Mouse (Mus musculus) urinary bladder, postnatal 25 days (tissue): Measurements from ENCODE around the gene Zbtb48.

Experiments used
- DNase-seq: peaks from one replicate; pipeline ENCODE4 v3.0.0; 2022; ENCODE audit warnings: low spot score

Gene Zbtb48

DNA sequence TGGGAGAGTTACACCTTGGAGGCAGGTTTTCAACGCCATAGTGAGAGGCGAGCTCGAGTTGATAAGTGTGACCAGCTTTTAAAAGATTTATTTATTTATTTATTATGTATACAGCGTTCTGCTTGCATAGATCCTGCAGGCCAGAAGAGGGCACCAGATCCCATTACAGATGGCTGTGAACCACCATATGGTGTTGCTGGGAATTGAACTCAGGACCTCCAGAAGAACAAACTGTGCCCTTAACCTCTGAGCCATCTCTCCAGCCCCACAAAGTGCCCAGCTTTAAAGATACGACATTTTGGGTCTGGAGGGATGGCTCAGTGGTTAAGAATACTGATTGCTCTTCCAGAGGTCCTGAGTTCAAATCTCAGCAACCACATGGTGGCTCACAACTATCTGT lies 1.6 kb upstream of the Zbtb48 start:
- DNase-seq: no peak

DNA sequence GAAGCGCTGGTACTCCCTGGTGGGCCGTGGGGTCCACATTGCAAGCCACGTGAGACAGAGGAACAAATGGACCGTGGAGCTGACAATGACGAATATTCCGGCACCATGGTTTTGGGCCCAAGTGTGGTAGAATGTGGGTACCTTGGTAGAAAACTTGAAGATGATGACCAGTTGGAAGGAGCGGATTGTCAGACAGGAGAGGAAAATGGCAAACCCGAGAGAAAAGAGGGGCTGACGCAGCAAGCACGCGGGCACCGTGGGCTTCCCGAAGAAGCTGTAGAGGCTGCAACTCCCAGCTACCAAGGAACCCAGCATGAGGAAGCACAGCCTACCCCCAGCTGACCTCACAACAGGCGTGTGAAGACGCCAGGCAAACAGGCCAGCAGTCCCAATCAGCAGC lies 985 bp upstream of the Zbtb48 start:
- DNase-seq: no peak

DNA sequence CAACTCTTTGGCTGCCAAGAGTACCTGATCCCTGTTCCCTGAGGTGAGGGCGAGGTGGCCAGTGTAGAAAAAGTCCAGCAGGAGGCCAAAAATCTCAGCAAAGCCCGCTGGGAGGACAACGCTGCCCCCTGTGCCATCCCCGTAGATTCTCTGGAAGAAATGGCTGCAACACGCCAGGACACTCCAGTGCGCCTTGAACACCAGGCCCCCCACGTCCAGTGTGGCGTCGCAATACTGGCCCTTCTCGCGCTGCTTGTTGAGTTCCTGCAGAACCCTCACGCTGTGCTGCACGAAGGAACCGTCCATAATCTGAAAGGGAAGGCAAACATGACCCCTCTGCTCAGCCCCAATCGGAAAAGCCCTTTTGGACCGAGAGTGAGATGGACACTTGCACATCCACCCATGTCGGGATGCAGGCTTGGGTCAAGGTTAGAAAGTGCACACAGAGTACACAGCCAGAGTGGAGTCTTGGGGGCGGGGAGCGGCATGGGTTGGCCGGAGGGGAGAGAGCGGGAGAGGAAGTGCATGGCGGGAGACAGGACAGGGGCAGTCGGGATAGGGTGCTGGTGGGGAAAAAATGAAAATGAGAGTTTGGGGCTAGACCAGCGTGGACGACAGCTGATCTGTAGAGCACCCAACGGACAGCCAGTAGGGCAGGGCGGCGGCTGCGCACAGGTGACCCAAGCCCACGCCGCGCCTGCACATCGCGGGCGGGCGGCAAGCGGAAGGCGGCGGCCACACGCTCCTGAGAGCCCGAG lies 541 bp downstream of the Zbtb48 start:
- no peak for DNase-seq

DNA sequence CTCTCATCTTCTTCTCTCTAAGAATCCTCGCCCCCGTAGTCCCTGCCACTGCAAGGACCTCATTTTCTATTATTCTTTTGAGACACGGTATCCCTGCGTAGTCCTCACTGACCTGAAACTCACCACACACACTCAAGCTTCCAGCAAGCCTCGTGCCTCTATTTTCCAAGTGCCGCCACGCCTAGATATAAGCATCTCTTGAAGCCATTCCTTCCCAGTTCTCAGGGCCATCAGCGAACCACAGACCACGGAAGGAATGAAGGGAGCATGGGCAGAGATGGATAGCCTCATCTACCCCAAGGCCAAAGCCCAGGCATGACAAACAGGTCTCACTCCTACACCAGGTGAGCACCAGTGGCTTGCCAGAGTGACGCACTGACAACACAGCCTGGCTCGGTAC lies 2.9 kb downstream of the Zbtb48 start:
- no peak for DNase-seq

DNA sequence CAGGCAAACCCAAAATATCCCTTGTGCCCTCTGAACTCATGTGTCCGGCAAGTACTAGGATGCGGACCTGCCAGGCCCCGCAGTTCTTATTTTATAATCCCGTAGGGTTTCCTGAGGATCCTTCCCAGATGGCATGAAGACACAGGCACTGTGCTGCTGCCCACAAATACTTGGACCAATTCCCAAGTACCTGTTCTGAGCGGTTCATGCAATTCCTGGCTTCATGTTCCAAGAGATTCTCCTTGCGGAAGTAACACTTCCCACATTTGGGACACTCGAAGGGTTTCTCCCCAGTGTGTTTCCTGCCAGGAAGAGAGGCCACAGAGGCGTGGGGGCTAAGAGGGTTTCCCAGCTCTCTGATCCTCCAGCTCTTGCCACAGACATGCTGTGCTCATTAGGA lies 5.0 kb downstream of the Zbtb48 start:
- no peak for DNase-seq

DNA sequence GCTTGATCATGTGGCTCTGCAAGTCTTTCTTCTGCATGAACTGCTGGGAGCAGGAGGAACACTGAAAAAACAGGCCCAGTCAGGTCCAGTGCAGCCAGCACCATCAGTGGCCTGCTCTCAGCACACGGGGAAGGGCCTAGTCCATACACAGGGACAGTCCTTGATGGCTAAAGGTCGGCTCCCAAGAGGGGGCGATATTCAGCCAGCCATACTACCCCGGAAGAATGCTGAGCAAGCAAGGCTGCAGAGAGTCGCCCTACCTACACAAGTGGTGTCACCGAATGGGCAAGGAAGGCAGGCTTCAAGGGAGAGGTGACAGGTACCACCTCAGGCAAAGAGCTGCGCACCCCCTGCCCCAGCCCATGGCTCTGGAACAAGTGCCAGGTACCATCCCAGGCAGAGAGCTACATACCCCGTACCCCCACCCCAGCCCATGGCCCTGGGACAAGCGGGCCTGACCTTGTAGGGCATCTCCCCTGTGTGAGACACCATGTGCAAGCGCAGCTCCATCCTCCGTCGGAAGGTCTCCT lies 5.8 kb downstream of the Zbtb48 start:
- DNase-seq: no peak

DNA sequence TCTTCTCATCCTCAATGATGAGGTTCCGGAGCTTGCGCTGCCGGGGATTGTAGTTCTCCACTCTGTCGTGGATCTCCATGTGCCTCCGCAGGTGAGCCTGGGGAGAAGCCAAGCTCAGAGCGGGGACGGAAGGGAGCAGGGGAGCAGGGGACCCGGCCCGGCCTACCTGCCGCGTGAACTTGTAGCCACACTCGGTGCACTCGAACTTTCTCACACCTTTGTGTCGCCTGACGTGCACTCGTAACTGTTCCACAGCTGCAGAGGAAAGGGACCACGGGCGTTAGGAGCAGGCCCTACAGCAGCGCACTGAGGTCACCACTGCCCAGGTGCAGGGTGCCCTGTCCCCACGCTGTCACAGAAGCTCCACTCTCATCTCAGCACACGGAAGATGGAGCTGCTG lies 7.4 kb downstream of the Zbtb48 start:
- DNase-seq: no peak

DNA sequence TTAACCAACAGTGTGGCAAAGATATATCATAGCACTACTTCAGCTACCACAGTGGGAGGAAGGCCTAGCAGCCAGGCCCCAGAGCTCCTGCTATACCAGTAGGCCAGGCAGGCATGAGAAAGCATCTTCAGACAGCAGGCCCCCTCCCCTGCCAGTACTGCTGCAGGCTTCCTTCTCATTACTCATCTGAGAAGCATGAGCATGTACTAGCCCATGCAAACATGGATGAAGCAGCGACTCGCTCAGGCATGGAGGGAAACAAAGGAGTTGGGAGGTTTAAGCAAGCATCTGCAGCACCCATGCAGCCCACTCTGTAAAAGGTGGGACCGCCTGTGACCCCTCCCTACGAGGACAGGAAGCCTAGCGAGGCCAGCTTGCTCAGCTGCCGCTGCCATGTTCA lies 8.4 kb downstream of the Zbtb48 start:
- DNase-seq: no peak

DNA sequence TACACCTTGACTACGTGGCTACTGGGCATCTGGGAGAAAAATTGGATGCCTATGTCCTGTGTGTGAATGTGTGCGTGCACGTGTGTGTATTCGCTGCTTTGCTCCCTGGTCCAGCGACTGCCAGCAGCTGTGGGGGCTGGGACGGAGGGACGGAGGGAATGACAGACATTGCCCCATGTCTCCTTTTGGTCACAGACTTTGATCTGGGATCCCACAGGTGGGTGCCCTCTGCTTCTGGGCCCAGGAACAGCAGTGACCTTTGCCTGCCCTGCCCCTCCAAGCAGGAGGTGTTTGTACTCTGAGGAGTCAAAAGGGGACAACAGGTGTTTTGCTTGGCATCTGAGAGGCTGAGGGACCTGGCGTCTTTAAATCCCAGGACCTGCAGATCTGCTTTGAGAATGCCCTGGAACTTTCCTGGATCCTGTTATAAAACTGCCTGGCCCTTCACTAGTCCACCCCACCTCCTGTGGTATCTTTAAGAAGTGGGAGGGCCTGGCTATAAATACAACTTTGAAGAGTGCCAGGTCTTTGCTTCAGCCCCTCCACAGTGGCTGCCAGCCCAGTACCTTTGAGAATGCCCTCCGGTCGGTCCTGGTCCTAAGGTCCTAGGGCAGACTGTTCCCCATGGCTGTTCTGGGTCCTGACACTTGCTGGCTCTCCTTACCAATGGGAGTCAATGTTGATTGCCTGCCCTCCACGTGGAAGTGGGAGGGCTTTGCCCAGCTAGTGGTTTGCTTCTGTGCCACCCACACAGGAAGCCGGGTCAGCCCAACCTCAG lies 14.2 kb downstream of the Zbtb48 start:
- DNase-seq: no peak

DNA sequence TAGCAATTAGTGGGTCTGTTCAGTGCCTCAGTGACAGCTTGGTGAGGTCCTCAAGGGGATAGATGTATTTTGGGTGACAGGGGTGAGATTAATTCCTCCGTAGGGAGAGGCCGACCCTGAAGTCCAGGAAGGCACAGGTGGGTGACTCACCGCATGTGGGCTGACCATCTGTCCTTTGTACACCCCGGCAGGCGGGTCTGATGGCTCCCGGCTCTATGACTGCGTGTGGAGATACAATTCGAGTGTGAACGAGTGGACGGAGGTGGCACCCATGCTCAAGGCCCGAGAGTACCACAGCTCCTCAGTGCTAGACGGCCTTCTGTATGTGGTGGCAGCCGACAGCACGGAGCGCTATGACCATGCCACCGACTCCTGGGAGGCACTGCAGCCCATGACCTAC lies 15.4 kb downstream of the Zbtb48 start:
- DNase-seq: no peak

DNA sequence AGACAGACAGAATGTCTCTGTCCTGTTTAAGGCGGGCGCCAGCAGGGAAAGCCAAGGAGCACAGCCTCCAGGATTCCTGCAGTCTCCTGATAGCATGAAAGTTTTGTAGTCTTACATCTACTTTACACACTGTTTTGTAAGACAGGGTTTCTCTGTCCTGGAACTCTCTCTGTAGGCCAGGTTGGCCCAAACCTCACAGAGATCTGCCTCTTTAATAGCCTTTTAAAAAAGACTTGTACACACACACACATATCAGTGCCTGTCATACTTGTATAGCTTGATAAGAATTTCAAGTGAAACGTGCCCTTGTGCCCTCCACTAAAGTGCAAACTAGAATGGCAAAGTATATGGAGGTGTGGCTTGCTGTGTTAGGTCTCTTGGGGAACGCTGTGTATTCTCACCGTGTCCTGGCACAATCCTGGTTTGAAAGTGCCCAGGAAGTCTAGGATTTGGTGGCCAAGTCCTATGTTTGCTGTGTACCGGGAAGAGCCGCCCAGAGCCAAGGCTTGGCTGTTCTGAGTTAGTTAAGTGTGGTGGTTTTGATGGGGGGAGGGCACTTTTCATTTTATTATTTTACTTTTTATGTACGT lies 16.2 kb downstream of the Zbtb48 start:
- DNase-seq: no peak

DNA sequence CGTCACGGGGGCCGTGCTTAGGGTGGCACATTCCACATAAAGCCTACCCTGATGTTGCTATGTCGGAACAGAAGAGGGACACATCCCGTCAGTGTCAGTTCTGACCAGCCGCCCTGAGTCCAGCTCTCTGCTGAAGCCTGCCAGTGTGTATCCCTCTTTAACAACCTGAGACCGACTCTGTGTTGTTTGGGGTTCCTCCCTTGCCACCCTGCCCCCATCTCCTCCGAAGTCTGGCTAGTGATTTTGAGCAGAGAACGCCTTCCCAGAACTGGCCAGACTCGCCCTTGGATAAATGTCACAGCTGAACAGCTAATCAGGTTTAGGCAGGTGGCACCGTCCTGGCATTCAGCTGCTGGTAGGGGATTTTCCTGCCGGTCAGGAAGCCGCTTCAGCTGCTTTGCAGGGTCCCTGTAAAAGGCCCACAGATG lies 16.8 kb downstream of the Zbtb48 start:
- DNase-seq: peak; percentile 33

DNA sequence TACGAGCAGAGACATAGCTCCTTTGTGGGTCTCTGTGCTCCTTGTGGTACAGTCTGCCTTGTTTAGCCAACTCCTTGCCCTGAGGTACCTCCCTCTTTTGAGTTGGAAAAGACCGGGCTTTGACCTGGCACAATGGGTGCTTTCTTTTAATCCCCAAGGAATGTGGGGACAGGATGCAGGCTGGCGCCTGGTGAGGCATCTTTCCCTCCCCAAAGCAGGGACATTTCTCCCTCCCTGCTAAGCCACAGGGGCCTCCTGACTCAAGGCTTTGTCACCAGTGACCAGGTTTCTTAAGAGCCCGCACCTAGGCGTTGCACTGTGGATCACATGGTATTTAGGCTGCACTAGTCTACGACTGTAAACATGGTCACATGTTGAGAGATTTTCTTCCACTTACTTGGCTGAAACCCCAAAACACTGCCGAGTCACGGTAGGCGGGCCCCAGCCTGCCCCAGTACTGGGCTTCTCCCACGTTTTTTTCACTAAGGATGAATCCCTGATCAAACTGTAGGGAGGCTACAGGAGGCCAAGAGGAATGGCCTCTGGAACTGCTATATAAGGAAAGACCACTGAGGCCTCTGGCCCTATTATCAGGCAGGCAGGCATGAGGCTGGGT lies 17.3 kb downstream of the Zbtb48 start:
- peak; percentile 45 for DNase-seq

DNA sequence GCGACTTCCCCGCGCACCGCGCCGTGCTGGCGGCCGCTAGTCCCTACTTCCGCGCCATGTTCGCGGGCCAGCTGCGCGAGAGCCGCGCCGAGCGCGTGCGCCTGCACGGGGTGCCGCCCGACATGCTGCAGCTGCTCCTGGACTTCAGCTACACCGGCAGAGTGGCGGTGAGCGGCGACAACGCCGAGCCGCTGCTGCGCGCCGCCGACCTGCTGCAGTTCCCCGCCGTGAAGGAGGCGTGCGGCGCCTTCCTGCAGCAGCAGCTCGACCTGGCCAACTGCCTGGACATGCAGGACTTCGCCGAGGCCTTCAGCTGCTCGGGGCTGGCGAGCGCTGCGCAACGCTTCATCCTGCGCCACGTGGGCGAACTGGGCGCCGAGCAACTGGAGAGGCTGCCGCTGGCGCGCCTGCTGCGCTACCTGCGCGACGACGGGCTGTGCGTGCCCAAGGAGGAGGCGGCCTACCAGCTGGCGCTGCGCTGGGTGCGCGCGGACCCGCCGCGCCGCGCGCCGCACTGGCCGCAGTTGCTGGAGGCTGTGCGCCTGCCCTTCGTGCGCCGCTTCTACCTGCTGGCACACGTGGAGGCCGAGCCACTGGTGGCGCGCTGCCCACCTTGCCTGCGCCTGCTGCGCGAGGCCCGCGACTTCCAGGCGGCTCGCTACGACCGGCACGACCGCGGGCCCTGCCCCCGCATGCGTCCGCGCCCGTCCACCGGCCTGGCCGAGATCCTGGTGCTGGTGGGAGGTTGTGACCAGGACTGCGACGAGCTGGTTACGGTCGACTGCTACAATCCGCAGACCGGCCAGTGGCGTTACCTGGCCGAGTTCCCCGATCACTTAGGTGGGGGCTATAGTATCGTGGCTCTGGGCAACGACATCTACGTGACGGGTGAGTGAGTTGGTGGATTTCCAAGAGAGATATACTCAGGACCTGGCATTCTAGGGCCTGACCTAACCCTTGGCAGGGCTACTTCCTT lies 18.1 kb downstream of the Zbtb48 start:
- peak; percentile 38 for DNase-seq

DNA sequence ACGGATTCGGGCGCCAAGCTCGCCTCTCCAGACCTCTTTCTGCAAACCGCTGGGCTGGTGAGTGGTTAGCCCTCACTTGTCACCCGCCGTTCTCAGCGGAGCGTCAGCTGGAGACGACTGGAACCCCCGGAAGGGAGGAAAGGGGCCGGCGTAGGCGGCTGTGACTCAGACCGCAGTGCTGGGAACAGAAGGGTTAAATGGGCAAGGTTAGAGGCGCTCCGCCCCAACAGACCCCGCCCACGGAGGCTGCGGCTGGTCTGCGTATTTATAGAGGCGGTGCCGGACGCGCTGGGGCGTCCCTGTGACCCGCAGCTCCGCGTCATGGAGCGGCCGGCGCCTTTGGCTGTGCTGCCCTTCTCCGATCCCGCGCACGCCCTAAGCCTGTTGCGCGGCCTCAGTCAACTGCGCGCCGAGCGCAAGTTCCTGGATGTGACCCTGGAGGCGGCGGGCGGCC lies 18.8 kb downstream of the Zbtb48 start, which contains the start of gene Klhl21:
Klhl21 (plus strand) TSS at position 182 of the 454 bp plus-strand sequence.
- peak; percentile 94 for DNase-seq

DNA sequence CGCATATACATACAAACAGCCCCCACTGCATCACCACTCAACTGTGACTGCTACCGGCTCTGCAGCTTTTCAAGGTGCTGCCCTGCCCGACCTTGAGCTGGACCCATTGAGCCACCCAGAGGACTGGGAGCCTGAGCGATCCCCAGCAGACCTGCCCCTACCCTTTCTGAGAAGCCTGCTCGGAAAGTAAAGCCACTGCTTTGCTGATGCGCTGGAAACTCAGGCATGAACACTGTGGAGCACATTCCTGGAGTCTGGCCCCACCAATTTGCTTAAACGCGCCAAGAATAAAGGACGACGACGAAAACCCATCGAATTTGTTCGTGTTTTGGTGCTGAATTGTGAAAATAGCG lies 19.3 kb downstream of the Zbtb48 start:
- DNase-seq: no peak

DNA sequence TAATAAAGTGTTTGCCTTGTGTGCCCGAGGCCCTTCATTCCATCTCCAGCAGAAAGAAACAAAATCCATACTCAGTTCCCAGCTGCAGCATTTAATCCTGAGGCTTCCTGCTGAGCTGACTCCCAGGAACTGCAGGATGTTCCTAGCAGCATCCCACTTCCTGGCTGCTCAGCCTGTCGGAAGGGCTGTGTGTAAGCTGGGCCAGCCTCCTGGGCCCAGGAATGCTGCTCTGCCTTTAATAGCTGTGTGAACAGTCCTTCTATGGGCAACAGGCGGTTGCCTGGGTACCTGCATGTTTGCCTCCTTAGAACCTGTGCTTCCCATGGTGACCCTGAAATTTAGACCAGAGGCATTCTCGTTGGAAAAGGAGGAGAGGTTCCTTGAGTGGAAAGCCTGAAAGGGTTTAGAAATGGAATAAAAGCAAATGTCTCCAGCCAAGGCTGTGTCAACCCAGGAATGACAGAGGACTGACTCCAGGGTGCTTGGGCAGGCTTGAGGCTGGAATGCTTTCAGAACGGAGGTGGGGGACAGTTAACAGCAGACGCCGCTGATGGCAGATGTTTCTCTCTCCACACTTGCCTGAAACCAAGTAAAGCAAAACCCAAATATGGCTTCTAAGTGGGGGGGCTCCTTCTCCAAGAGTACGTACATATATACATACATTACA lies 19.9 kb downstream of the Zbtb48 start:
- DNase-seq: no peak

DNA sequence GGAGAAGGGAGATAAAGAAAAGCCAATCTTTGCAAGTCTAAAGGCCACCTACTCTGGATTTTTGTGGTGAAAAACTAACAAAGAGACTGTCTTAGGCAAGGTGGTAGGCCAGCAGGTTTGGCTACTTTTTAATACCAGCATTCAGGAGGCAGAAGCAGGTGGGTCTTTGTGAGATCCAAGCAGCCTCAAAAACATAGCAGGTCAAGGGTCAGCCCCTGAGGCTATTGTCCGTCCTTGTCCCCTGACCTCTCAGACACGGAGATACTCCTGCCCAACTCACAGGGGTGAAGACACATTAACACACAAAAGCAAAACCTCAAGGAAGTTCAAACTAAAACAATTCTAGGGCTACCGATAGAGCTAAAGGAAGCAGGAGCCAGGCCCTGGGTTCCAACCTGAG lies 20.7 kb downstream of the Zbtb48 start:
- no peak for DNase-seq

DNA sequence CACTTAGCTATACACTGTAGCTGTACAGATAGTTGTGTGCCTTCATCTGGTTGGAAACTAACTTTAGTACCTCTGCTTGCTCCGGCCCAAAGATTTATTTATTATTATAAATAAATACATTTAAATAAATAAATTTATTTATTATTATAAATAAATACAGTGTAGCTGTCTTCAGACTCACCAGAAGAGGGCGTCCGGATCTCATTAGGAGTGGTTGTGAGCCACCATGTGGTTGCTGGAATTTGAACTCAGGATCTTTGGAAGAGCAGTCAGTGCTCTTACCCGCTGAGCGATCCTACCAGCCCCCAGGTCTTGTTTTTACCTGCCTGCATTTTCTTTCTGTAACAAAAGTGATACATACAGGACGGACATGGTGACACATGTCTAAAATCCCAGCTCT lies 21.3 kb downstream of the Zbtb48 start:
- DNase-seq: no peak

DNA sequence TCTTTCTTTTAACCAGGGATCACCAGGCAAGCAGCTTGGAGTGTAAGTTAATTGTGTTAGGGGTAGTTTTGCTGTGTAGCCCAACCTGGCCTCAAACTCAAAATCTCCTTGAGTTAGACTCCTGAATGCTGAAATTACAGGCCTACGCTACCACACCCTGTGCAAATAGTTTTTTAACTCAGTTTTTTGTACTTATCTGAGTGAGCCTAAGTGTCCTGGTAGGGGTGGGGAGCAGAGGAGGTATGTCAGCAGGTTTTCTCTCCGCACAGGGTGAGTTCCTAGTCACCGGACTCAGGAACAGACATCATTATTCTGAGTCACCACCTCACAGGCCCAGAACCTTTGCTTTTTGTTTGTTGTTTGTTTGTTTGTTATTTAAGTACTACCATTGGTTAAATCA lies 25.4 kb downstream of the Zbtb48 start:
- DNase-seq: no peak

DNA sequence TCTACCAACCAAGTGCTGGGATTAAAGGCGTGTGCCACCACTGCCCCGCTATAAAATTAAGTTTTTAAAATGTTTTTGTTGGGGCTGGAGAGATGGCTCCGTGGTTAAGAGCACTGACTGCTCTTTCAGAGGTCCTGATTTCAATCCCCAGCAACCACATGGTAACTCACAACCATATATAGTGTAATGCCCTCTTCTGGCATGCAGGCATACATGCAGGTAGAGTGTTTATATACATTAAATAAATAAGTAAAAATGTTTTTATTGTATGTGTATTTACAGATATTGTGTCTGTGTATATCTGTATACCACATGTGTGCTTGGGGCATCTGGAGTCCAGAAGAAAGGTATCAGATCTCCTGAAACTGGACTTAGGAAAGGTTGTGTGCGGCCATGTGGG lies 26.1 kb downstream of the Zbtb48 start:
- no peak for DNase-seq
